Mouse (Mus musculus) ES-Bruce4 (cell line): ENCODE measurements around the gene Xrcc3. TPM values are rescaled to one million over a fixed set of nuclear protein-coding genes. Genes with fewer than 3 reads are reported as not detected.

ENCODE experiments used
- H3K27ac ChIP-seq: 2 replicates; pipeline ENCODE4 v1.5.1; 2012; ENCODE audit warnings: low read length, inconsistent platforms; ENCODE audit not compliant: insufficient read depth
- H3K27me3 ChIP-seq: 2 replicates; pipeline ENCODE4 v1.6.1; 2012; ENCODE audit warnings: mild to moderate bottlenecking, low read length, inconsistent platforms; ENCODE audit not compliant: control insufficient read depth, poor library complexity, insufficient read depth, severe bottlenecking
- H3K36me3 ChIP-seq: 2 replicates; pipeline ENCODE4 v1.6.1; 2012; ENCODE audit warnings: inconsistent platforms, mild to moderate bottlenecking, low read length, moderate library complexity; ENCODE audit not compliant: control insufficient read depth, poor library complexity, insufficient read depth, severe bottlenecking
- H3K4me1 ChIP-seq: one replicate; pipeline ENCODE4 v1.8.1; 2011; ENCODE audit warnings: low read length; ENCODE audit not compliant: control insufficient read depth, insufficient read depth
- H3K4me3 ChIP-seq: 2 replicates; pipeline ENCODE4 v1.5.1; 2011; ENCODE audit warnings: low read depth, mild to moderate bottlenecking, low read length
- H3K9ac ChIP-seq: 2 replicates; pipeline ENCODE4 v1.6.1; 2012; ENCODE audit warnings: low read depth, mild to moderate bottlenecking, inconsistent platforms; ENCODE audit not compliant: poor library complexity, severe bottlenecking
- H3K9me3 ChIP-seq: replicated peaks from 2 replicates; pipeline ENCODE4 v1.6.1; 2012; ENCODE audit warnings: mild to moderate bottlenecking, low read length, inconsistent platforms; ENCODE audit not compliant: control insufficient read depth, poor library complexity, insufficient read depth, severe bottlenecking
- CTCF ChIP-seq: IDR thresholded peaks from one replicate; pipeline ENCODE4 v1.8.1; 2011; ENCODE audit warnings: low read depth, low read length
- EP300 ChIP-seq: IDR thresholded peaks from 2 replicates; pipeline ENCODE4 v1.6.1; 2011; ENCODE audit warnings: low read depth, low read length; ENCODE audit not compliant: insufficient read depth
- POLR2A ChIP-seq: IDR thresholded peaks from one replicate; pipeline ENCODE4 v1.8.1; 2011; ENCODE audit warnings: low read length; ENCODE audit not compliant: insufficient read depth
- polyA plus RNA-seq: library from polyadenylated mRNA; stranded (reverse); fragments of >200 nt; gene quantifications from 2 replicates; pipeline ENCODE4 v1.2.4, GENCODE M21; 2011; ENCODE audit warnings: low read depth; ENCODE audit not compliant: missing spikeins, insufficient read depth, insufficient read length

Gene Xrcc3
- polyA plus RNA-seq, result 13.9 and 14.3 TPM in 2 replicates

DNA sequence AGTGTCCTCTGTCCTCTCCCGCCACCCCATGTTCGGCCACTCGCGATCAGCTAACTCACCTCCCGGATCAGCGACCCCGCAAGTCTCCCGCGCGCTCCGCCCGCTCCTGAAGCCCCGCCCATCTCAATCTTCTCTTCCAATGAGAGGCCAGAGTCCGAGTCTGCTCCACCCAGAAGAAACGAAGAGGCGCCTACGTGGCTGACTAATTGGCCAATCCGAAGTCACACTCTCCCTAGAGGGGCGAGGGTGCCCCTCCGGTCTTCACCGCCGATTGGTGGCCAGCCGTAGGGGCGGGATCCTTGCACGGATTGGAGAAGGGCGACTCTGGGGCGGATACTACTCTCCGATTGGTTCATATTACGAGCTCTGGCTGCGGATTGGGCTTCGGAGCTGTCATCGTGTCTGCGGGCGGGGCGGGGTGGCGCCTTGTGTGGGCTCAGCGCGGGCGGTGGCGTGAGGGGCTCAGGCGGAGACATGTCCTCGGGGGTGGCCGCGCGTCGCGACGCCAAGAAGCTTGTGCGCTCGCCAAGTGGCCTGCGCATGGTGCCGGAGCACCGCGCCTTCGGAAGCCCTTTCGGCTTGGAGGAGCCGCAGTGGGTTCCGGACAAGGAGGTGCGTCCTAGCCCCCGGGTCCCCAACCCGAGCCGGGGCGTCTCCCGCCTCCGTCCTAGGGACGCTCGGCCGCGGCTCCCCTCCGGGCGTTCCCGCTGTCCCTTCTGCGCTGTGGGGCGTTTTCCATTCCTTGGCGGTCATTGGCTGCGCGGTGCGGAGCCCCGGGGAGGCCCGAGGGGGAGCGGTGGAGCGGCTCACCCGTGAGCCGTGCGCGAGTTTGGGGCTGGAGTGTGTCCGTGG lies at the start of gene Xrcc3, which contains the start of gene Zfyve21:
Gene Xrcc3, minus strand, starts transcription at position 108 of the 852 bp plus-strand sequence.
Gene Zfyve21, plus strand, starts transcription at position 405 of the 852 bp plus-strand sequence.
- H3K27me3 ChIP-seq, result no peaks in the 10 kb centered on the region
- no peak within 1 kb of the TSS for H3K27ac ChIP-seq
- no peaks in the 10 kb centered on the region for H3K9me3 ChIP-seq
- no peak for TF ChIP-seq EP300
- peak; percentile 79 for TF ChIP-seq POLR2A
- H3K36me3 ChIP-seq, result no peaks in the 10 kb centered on the region
- H3K4me1 ChIP-seq, result no peaks in the 10 kb centered on the region
- peak within 1 kb of the TSS; percentile 92 for H3K4me3 ChIP-seq
- H3K9ac ChIP-seq, result peak within 1 kb of the TSS; percentile 89

DNA sequence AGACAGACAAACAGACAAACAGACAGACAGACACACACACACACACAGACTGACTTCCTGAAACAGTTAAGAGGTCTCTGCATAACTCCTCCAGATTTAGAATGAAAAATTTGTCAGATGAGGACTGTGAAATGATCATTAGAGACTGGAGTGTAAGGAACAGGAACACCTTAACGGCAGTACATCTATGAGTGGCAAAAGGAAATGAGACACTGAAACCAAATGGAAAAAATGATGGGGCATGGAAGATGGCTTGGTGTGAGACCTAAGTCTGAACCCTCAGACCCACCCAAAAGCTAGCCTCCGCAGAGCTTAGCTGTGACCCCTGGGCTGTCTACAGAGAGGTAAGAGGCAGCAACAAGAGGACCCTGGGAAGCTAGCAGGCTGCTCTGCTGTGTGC lies 41.8 kb upstream of the Xrcc3 start:
- H3K9ac ChIP-seq, result no peak overlapping the region
- no peak overlapping the region for H3K27ac ChIP-seq
- H3K36me3 ChIP-seq, result no peaks in the 10 kb centered on the region
- no peaks in the 10 kb centered on the region for H3K4me1 ChIP-seq
- no peaks in the 10 kb centered on the region for H3K27me3 ChIP-seq
- TF ChIP-seq POLR2A (no peak), EP300 (no peak), CTCF (no peak)
- H3K9me3 ChIP-seq, result no peaks in the 10 kb centered on the region
- no peak overlapping the region for H3K4me3 ChIP-seq

DNA sequence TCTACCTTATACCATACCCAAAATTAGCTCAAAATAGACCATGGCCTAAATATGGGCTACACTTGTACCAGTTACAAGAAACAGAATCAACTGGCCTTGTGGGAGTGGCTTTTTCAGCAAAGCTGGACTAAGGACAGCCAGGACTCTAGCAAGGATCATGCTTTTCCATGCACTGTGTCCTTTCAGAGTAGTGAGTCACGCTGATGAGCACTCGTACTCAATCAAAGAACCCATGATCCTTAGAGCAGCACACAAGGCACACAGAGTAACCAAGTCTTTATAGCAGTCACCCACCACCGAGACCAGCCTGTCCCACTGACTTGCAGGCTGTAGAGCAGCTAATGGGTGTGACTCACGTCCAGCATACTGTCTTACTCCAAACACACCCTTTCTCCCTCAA lies 39.9 kb upstream of the Xrcc3 start:
- no peak for TF ChIP-seq POLR2A
- TF ChIP-seq CTCF, result no peak
- TF ChIP-seq EP300, result no peak
- no peaks in the 10 kb centered on the region for H3K36me3 ChIP-seq
- no peaks in the 10 kb centered on the region for H3K9me3 ChIP-seq
- H3K4me1 ChIP-seq, result no peaks in the 10 kb centered on the region
- H3K4me3 ChIP-seq, result no peak overlapping the region
- no peak overlapping the region for H3K9ac ChIP-seq
- H3K27ac ChIP-seq, result no peak overlapping the region
- no peaks in the 10 kb centered on the region for H3K27me3 ChIP-seq

DNA sequence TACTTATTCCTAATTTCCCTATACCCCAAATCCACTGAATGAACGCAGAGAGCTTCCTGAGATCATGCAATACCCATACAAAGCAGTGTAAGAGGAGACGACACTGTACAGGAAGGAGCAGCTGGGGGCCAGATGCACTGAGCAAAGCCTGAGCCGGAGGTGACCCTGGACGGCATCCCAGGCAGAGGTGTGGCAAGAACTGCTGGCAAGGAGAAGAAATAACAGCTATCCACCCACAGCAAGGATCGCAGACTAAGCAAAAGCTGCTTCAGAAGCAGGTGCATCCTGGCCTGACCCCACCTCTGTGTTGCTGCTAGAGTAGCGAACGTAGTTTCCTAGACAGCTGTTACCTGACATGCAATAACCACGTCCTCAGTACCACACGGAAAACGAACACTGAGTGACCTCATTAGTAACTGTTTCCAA lies 39.4 kb upstream of the Xrcc3 start:
- Histone ChIP-seq H3K9ac (no peak overlapping the region), H3K4me3 (no peak overlapping the region), H3K27ac (no peak overlapping the region), H3K27me3 (no peaks in the 10 kb centered on the region), H3K36me3 (no peaks in the 10 kb centered on the region), H3K9me3 (no peaks in the 10 kb centered on the region), H3K4me1 (no peaks in the 10 kb centered on the region)
- TF ChIP-seq CTCF (no peak), POLR2A (no peak), EP300 (no peak)

DNA sequence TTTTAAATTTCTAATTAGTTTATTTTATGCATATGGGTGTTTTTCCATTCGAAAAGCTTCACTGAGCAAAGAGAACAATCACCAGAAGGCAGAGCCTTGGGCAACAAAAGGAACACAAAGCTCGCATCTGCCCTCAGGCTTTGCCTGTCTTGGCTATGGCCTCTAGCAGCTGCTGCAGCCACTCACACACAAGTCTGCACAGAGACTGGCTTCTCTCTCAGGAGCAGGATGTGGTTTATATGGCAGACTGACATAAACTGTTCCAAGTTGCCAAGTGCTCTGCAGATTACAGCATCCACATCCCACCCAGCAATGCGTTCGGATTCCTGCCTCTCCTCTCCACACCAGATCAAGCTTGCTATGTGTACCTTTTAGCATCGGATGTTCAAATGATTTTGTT lies 38.1 kb upstream of the Xrcc3 start:
- TF ChIP-seq EP300, result no peak
- TF ChIP-seq POLR2A, result no peak
- TF ChIP-seq CTCF, result no peak
- H3K27me3 ChIP-seq, result no peaks in the 10 kb centered on the region
- H3K9ac ChIP-seq, result no peak overlapping the region
- no peaks in the 10 kb centered on the region for H3K9me3 ChIP-seq
- H3K27ac ChIP-seq, result no peak overlapping the region
- H3K4me3 ChIP-seq, result no peak overlapping the region
- H3K4me1 ChIP-seq, result no peaks in the 10 kb centered on the region
- no peaks in the 10 kb centered on the region for H3K36me3 ChIP-seq

DNA sequence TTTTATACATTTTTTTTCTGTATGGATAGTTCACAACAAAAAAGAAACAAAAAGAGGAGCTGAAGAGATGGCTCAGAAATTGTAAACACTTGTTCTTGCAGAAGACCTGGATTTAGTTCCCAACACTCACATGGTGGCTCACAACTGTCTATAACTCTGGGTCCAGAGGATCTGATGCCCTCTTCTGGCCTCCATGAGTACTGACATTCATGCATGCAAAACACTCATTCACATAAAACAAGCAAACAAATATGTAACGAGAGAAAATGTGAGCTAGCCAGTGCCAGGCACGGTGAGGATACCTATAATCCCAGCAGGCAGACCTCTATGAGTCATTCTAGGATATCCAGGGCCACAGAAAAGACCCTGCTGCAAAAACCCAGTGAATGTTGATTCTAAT lies 37.6 kb upstream of the Xrcc3 start:
- H3K4me1 ChIP-seq, result no peaks in the 10 kb centered on the region
- H3K4me3 ChIP-seq, result no peak overlapping the region
- no peaks in the 10 kb centered on the region for H3K9me3 ChIP-seq
- no peak overlapping the region for H3K9ac ChIP-seq
- no peaks in the 10 kb centered on the region for H3K27me3 ChIP-seq
- TF ChIP-seq POLR2A (no peak), EP300 (no peak), CTCF (no peak)
- no peaks in the 10 kb centered on the region for H3K36me3 ChIP-seq
- H3K27ac ChIP-seq, result no peak overlapping the region
